Mouse (Mus musculus): ENCODE measurements around the gene Olfr618.

DNA sequence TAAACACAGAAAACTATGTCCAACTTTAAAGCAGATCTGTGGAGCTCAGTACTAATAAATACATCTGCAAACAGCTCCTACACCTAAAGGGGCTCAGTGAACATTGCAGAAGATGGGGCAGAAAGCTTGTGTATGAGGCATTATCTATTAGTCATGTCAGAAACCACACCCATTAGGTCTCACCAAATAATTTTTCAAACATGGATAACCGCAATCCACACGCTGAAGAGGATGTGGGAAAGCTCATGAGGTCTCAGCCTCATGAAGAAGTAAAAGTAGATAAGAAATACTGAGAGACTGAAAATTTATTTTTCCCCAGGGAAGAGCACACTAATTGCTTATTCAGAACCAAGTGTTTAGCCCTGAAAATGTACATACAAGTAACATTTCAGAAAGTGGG is 17.5 kb downstream of the Olfr618 start:
- TF ChIP-seq CTCF (IDR thresholded peaks at IDR 0.05; ENCODE audit: low read depth) = no peak
- TF ChIP-seq EP300 (IDR thresholded peaks at IDR 0.05; ENCODE audit: low read depth) = no peak
